Mouse (Mus musculus) heart, postnatal 14 days (tissue): ENCODE measurements around the gene Rpl11. TPM values are rescaled to one million over a fixed set of nuclear protein-coding genes. Genes with fewer than 3 reads are reported as not detected.
"Not testable (repeated sequence)": the region's sequence is repeated elsewhere in the genome, so short reads cannot be mapped to it uniquely, and the experiment has no call there.

Source experiments
- DNase-seq, 2 experiments: peaks; one replicate each; pipeline ENCODE4 v3.0.0; 2021 to 2022
- intact Hi-C: fragments of 180-260 bp; cut with DNase I; formaldehyde crosslinking; loops from one replicate; pipeline ENCODE4 v1.15.1; 2025
- total RNA-seq, 2 experiments: library from RNA; stranded (reverse); gene quantifications; 2 replicates each; pipeline ENCODE4 v1.2.3; 2021

Gene Rpl11
- total RNA-seq, 2 experiments from 2014 or later = 257 to 279 TPM

GRCm38 (mm10) chr4:135986943-135987710, 66.1 kb downstream of the Rpl11 start, which contains the start of gene Pithd1:
Gene Pithd1, minus strand, starts transcription at chr4:135987264.
- intact Hi-C loops = loop anchor here (5.0 kb wide), 1 partner anchor 65 kb away; the partner anchor contains the start of gene Rpl11
- DNase-seq = peak; percentile 95

GRCm38 (mm10) chr4:135986301-135986942, 66.8 kb downstream of the Rpl11 start:
- DNase-seq = no peak
- intact Hi-C loops = loop anchor here (5.0 kb wide), 1 partner anchor 66 kb away; the partner anchor contains the start of gene Rpl11

GRCm38 (mm10) chr4:135985769-135986168, 67.5 kb downstream of the Rpl11 start:
- no peak for DNase-seq
- intact Hi-C loops = loop anchor here (5.0 kb wide), 1 partner anchor 67 kb away; the partner anchor contains the start of gene Rpl11

GRCm38 (mm10) chr4:135985193-135985592, 68.0 kb downstream of the Rpl11 start:
- no peak for DNase-seq
- intact Hi-C loops = loop anchor here (5.0 kb wide), 1 partner anchor 67 kb away; the partner anchor contains the start of gene Rpl11

- intact Hi-C loops = no loop called here
- DNase-seq = no peak
These were observed 68.7 kb downstream of the Rpl11 start for GRCm38 (mm10) chr4:135984556-135984955.

- intact Hi-C loops = no loop called here
- no peak for DNase-seq
These were observed 71.6 kb downstream of the Rpl11 start for GRCm38 (mm10) chr4:135981524-135982063.

GRCm38 (mm10) chr4:135980223-135980622, 73.0 kb downstream of the Rpl11 start:
- intact Hi-C loops, DNase-seq: not testable (repeated sequence)

Other genes starting within 250 kb of the Rpl11 start
- gene Srsf10, start 197.7 kb downstream of the Rpl11 start, total RNA-seq = 10 to 100 TPM; 48.1 to 59.7 TPM
- 10 to 100 TPM; 79.0 to 84.8 TPM for gene Pnrc2, start 179.6 kb downstream of the Rpl11 start, total RNA-seq
- under 1 TPM; 0.76 to 0.93 TPM for gene Cnr2, start 158.0 kb downstream of the Rpl11 start, total RNA-seq
- 10 to 100 TPM; 33.5 to 40.7 TPM for gene Fuca1, start 132.7 kb downstream of the Rpl11 start, total RNA-seq
- 10 to 100 TPM; 69.8 to 70.4 TPM for gene Hmgcl, start 107.0 kb downstream of the Rpl11 start, total RNA-seq
- gene Gale, start 89.7 kb downstream of the Rpl11 start, total RNA-seq = 1 to 10 TPM; 2.1 to 3.1 TPM
- gene Lypla2, start 80.8 kb downstream of the Rpl11 start, total RNA-seq = 10 to 100 TPM; 37.5 to 37.8 TPM
- gene Pithd1, start 66.2 kb downstream of the Rpl11 start, total RNA-seq = 10 to 100 TPM; 17.0 to 19.4 TPM
- gene Eloa, start 31.7 kb downstream of the Rpl11 start, total RNA-seq = 10 to 100 TPM; 29.9 to 31.2 TPM
- gene Id3, start 90.1 kb upstream of the Rpl11 start, total RNA-seq = 10 to 100 TPM; 85.4 to 93.7 TPM
- 10 to 100 TPM in 1 of 2 experiments, 1 to 10 TPM in 1; 9.4 to 10.4 TPM for gene E2f2, start 119.0 kb upstream of the Rpl11 start, total RNA-seq
- 10 to 100 TPM; 11.6 to 12.8 TPM for gene Asap3, start 152.9 kb upstream of the Rpl11 start, total RNA-seq
- 10 to 100 TPM; 77.1 to 77.6 TPM for gene Tcea3, start 194.3 kb upstream of the Rpl11 start, total RNA-seq
- 10 to 100 TPM; 56.1 to 64.2 TPM for gene Zfp46, start 231.3 kb upstream of the Rpl11 start, total RNA-seq